Mouse (Mus musculus) adrenal gland, postnatal 4 days (tissue): ENCODE measurements around the gene Tulp2. TPM values are rescaled to one million over a fixed set of nuclear protein-coding genes. Genes with fewer than 3 reads are reported as not detected.
"Not testable (repeated sequence)": the region's sequence is repeated elsewhere in the genome, so short reads cannot be mapped to it uniquely, and the experiment has no call there.

ENCODE experiments used
- DNase-seq, 2 experiments: peaks; one replicate each; pipeline ENCODE4 v3.0.0; 2021 to 2022; ENCODE audit warnings: low spot score in 2 of 2, mixed read lengths in 2 of 2
- total RNA-seq, 2 experiments: library from RNA; stranded (reverse); gene quantifications; 2 replicates each; pipeline ENCODE4 v1.2.3; 2021

Tulp2 gene
- total RNA-seq, 2 experiments from 2014 or later: 0.45 to 0.54 TPM

- DNase-seq: peak; percentile 81 to 96
These were observed 22.0 kb upstream of the Tulp2 start, which contains the start of gene Ftl1 for GRCm38 (mm10) chr7:45459564-45460140. TSS of gene Ftl1 (minus strand) at chr7:45459884.

DNA sequence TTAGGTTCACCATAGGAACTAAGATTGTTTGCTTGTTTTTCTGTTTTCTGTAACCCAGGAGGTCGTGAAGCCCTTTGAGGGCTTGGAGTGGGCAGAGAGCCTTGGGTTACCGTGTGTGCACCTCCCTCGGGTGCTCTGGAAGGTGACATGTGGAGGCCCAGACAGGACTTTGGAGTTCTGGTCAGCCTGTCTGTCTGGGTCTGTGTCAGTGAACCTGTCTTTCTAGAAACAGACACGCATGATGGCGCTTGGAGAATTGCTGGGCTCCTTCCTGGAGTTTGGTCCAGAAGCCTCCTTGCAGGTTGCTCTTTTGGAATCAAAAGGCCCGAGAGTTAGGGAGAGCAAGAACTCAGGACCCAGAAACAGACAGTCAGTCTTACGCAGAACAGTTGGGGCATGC is 21.3 kb upstream of the Tulp2 start:
- no peak for DNase-seq

- no peak for DNase-seq
These were observed 20.8 kb upstream of the Tulp2 start for GRCm38 (mm10) chr7:45460860-45461314.

- DNase-seq: no peak
These were observed 20.4 kb upstream of the Tulp2 start for GRCm38 (mm10) chr7:45461326-45461725.

DNA sequence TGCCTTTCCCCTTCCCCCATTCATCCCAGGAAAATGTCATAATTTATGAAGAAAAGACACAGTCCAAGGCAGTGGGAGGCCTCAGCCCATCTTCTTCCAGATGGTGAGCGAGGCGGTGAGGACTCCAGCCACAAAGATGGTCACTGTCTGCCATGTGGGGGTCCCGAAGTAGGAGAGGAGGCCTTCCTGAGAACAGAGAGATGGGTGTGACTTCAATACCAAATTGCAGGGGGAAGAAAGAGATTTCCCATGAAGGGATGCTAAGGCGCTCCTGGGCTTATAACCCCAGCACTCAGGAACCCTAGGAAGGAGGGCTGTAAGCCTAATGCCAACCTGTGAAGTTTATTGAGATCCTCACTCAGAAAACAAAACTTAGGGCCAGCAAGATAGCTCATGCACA is 19.9 kb upstream of the Tulp2 start:
- no peak for DNase-seq

GRCm38 (mm10) chr7:45462325-45462724 is 19.4 kb upstream of the Tulp2 start:
- no peak for DNase-seq

- DNase-seq: not testable (repeated sequence)
These were observed 18.8 kb upstream of the Tulp2 start for GRCm38 (mm10) chr7:45462868-45463267.

DNA sequence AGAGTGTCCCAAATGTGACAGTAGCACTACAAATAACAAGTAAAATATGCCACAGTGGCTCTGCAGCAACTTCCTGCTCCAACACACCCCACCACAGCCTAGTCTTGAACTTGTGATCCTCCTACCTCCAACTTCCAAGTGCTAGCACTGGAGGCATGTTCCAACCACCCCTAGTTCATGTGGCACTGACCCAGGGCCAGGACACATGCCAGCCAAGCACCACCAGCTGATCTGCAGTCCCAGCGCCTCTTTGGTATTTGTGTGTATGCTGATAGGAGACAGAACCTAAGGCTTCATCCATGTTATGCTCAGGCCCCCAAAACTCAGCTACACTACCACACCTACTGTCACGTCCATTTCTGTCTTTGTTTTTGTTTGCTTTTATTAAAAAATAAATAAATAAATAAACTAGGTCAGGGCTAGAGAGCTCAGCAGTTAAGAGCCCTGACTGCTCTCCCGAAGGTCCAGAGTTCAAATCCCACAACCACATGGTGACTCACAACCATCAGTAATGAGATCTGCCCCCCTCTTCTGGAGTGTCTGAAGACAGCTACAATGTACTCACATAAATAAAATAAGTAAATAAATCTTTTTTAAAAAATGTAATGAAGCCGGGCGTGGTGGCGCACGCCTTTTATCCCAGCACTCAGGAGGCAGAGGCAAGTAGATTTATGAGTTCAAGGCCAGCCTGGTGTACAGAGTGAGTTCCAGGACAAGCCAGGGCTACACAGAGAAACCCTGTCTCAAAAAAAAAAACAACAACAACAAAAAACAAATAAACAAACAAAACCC is 17.5 kb upstream of the Tulp2 start:
- DNase-seq: no peak

GRCm38 (mm10) chr7:45465112-45465511 is 16.6 kb upstream of the Tulp2 start:
- DNase-seq: no peak

DNA sequence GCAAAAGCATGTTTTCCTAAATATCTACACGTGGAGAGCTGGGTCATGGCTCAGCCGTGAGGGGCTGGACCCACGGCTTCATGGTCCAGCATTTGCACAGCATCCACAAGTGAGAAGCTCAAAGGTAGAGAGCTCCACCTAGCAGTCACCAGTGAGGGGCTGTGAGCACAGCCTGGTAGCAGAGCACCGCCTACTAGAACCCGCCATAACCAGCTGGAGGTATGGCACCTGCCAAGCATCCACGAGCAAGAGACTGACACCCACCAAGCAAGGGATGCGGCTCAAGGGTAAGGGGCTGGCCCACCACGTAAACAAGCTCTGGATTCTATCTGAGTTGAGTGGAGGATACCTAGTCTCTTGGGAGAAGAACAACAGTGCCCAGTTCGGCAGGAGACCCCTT is 16.1 kb upstream of the Tulp2 start:
- no peak for DNase-seq

DNA sequence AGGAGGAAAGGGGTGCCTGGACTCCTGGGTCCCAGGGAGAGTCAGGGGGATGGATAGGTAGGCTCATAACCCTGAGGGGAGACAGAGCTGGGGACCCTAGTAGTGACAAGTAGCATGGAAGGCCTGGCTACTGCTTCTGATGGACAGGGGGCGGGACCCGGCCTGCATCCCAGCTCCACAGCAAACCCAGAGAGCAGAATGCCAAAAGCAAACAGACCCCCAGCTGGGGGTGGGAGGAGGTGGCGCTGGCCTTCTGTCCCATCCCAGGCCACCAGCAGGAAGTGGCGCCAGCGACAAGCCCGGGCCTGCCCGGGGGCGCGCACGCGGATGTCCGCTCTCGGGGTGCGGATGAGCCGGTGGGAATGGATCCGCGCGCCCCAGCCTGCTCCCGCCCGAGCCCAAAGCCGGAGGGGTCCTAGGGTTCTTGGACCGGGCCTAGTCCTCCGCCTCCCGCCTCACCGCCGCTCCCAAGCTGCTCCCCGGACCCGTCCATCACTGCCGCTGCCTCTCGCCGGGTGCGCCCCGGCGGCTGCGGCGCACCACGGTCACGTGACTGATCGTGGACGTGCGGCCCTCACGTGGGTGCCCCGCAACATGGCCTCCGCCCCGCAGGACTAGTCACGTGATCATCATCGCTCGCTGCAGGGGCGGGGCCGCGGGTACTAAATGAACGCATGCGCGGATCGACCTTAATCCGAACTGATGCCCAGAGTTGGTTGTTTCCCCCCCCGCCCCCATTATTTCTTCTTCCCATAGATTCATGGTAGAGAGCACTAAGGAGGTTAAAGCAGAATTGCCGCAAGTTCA is 15.2 kb upstream of the Tulp2 start, which contains the start of gene Bax:
TSS of gene Bax (minus strand) at position 616 of the 807 bp plus-strand sequence.
- peak; percentile 86 to 89 for DNase-seq

- no peak for DNase-seq
These were observed 14.5 kb upstream of the Tulp2 start for GRCm38 (mm10) chr7:45467090-45467670.

DNA sequence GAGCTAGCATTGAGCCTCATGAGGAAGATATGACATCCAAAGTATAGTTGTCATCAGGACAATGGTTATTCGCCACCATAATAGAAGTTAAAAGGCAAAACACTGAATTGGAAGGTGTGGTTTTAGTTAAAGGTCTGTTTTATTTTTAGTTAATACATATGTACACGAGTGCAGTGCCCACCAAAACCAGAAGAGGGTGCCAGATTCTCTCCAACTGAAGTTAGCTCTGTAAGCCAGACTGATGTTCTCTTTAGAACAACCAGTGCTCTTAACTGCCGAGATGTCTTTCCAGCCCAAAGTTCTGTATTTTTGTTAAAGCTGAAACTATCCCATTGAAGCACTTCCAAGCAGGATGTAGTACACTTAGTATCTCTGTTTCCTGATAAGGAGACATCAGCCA is 10.8 kb upstream of the Tulp2 start:
- no peak for DNase-seq

GRCm38 (mm10) chr7:45475291-45475969 is 6.2 kb upstream of the Tulp2 start:
- DNase-seq: no peak

DNA sequence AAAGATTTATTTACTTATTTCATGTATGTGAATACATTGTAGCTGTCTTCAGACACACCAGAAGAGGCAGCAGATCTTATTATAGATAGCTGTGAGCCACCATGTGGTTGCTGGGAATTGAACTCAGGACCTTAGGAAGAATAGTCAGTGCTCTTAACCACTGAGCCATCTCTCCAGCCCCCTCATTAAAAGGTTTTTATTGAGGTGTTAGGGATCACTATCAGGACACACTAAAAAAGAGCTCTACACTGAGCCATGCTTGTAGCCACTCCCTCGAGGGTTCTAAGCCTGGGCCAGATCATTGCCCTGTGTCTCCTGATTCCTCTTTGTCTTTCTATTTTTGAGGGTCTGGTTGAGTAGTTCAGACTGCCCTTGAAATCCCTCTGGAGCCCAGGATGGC is 5.2 kb upstream of the Tulp2 start:
- DNase-seq: no peak

DNA sequence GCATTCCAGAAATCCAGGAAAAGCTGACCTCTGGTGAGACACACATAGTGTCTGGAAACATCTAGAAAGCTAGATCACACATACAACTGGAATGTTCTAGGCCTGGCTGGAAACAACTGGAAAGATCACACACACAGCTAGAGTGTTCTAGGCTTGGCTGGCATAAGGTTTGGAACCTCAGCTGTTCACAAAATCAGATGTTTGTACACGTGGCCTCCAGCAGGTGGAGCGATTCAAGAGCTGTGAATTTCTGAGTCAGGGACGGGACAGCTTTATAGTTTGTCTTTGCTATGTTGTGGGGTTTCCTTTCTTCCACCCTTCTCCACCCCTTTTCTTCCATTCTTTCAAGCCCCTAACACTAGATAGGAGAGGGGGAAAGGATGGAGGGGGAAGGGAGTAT is 4.7 kb upstream of the Tulp2 start:
- DNase-seq: no peak

DNA sequence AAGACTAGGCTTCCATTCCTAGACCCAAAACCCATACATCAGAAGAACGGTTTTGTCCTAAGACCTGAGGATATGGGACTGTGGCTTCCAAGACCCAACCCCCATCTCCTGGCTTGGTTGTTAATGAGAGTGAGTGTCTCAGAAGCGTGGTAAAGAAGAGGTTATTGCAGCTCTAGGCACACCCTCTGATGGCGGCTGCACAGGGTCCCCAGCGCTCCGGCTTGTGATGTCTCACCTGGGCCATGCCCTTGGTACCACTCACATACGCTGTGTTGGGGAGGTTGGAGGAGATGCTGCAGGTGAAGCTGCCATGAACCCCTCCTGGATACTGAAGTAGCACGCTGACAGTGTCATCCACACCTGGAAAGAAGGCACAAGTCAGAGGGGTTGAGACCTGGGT is 2.9 kb upstream of the Tulp2 start:
- no peak for DNase-seq

DNA sequence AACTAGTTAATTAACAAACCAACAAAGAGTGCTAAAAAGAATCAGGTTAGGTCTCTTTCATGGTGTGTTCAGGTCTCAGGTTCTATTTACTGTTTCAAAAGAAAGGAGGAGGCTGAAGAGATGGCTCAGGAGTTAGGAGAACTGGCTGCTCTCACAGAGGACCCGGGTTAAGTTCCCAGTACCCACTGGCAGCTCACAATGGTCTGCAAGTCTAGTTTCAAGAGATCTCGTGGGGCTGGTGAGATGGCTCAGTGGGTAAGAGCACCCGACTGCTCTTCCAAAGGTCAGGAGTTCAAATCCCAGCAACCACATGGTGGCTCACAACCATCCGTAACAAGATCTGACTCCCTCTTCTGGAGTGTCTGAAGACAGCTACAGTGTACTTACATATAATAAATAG is 1.4 kb upstream of the Tulp2 start:
- not testable (repeated sequence) for DNase-seq

DNA sequence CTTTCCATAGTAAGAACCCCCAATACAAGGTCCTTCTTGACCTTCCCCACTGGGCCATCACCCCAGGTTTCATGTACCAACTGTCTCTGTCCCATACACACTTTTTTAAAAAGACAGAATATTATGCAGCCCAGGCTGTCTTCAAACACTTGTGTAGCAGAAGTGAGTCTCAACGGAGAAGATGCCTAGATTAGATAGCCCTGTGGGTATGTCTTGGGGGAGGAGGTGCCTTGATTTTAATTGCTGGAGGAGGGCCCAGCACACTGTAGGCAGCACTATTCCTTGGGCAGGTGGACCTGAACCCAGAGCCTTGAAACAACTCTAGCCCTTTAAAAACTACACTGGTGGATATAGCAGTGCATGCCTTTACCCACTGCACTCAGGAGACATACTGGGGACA is 489 bp downstream of the Tulp2 start:
- no peak for DNase-seq

GRCm38 (mm10) chr7:45484985-45485384 is 3.3 kb downstream of the Tulp2 start:
- not testable (repeated sequence) for DNase-seq

DNA sequence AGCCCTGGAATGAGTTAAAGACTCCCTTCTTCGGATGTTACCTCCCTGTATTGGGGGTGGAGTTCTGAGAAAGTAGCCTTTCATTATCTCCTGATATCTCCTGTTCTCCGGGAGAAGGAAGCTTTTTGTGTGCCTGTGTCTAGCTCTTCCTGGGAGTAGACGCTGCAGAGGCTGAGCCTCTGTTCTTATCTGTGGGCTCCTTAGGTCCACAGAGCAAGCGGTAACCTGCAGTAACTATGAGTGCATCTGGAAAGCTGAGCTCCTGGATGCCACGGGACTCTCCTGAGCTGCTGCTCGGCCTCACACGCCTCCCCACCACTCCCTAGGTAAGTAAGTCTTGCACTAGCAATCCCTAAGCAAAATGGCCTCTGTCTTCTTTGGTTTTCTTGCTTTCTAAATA is 4.5 kb downstream of the Tulp2 start:
- no peak for DNase-seq
